Mouse (Mus musculus) stomach, embryonic 15.5 days (tissue): Measurements from ENCODE around the gene Aunip. TPM values are rescaled to one million over a fixed set of nuclear protein-coding genes. Genes with fewer than 3 reads are reported as not detected.

ENCODE experiments used
- ATAC-seq: fragments of 200-750 bp; cut with Nextera tagmentation; 2 replicates; pipeline ENCODE4 v1.8.0; 2017; ENCODE audit warnings: low read depth, moderate number of reproducible peaks, moderate TSS enrichment; ENCODE audit not compliant: insufficient read depth, low FRiP score
- H3K27ac ChIP-seq: fragments of 300-500 bp; sonication (generic); 2 replicates; pipeline ENCODE4 v1.5.1; 2015; ENCODE audit warnings: mild to moderate bottlenecking, inconsistent platforms
- H3K27me3 ChIP-seq: fragments of 300-500 bp; sonication (generic); replicated peaks from 2 replicates; pipeline ENCODE4 v1.6.1; 2015; ENCODE audit warnings: inconsistent platforms
- H3K36me3 ChIP-seq: fragments of 300-500 bp; sonication (generic); 2 replicates; pipeline ENCODE4 v1.6.1; 2015; ENCODE audit warnings: inconsistent platforms
- H3K4me1 ChIP-seq: fragments of 300-500 bp; sonication (generic); 2 replicates; pipeline ENCODE4 v1.6.1; 2015; ENCODE audit warnings: inconsistent platforms
- H3K4me2 ChIP-seq: fragments of 300-500 bp; sonication (generic); 2 replicates; pipeline ENCODE4 v1.6.1; 2015; ENCODE audit warnings: mild to moderate bottlenecking, inconsistent platforms
- H3K4me3 ChIP-seq: fragments of 300-500 bp; sonication (generic); replicated peaks from 2 replicates; pipeline ENCODE4 v1.5.1; 2015; ENCODE audit warnings: inconsistent platforms
- H3K9ac ChIP-seq: fragments of 300-500 bp; sonication (generic); 2 replicates; pipeline ENCODE4 v1.6.1; 2015; ENCODE audit warnings: inconsistent platforms
- H3K9me3 ChIP-seq: fragments of 300-500 bp; sonication (generic); 2 replicates; pipeline ENCODE4 v1.6.1; 2016; ENCODE audit warnings: inconsistent platforms
- WGBS: fragments of 180-500 bp; shearing (Covaris S2); methylation state at CpG from one replicate; pipeline ENCODE4 v1.1.7; 2015; 5-methylcytosine and 5-hydroxymethylcytosine counted together
- polyA plus RNA-seq: library from polyadenylated mRNA; unstranded; fragments of >200 nt; fragmentation: Nextera tagmentation; extraction: Ambion mirVana; gene quantifications from 2 replicates; pipeline ENCODE4 v1.2.1, GENCODE M21; 2015

Gene Aunip
- polyA plus RNA-seq, 1 experiment from 2014 or later = 12.7 TPM

DNA sequence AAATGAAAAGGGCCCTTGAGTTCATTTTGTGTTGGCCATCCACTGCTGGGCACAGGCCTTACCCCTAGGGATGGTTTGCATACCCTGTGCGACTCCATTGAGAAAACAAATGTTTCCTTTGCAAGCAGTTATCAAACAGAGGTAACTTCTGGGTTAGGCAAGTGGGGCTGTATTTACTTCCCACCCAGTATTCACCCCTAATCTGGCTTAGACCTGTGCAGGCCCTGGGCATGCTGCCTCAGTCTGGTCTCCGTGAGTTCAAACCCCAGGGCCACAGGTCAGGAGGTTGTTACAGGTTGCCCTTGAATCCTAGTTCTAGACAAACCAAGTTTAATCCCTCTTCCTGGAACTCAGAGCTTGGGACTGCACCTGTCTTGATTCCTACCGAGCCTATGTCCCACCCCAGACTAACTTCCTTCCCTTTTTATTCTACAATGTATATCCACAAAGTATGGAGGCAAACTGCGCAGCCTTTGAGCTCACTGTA is 5.5 kb upstream of the Aunip start:
- Histone ChIP-seq H3K4me3 (no peak overlapping the region), H3K4me1 (no peaks in the 10 kb centered on the region), H3K36me3 (no peaks in the 10 kb centered on the region), H3K27me3 (no peaks in the 10 kb centered on the region), H3K27ac (no peak overlapping the region), H3K9me3 (no peaks in the 10 kb centered on the region), H3K4me2 (no peak overlapping the region), H3K9ac (no peak overlapping the region)
- ATAC-seq = no peak
- 78% methylated on average over 4 of the region's 4 CpGs for WGBS

DNA sequence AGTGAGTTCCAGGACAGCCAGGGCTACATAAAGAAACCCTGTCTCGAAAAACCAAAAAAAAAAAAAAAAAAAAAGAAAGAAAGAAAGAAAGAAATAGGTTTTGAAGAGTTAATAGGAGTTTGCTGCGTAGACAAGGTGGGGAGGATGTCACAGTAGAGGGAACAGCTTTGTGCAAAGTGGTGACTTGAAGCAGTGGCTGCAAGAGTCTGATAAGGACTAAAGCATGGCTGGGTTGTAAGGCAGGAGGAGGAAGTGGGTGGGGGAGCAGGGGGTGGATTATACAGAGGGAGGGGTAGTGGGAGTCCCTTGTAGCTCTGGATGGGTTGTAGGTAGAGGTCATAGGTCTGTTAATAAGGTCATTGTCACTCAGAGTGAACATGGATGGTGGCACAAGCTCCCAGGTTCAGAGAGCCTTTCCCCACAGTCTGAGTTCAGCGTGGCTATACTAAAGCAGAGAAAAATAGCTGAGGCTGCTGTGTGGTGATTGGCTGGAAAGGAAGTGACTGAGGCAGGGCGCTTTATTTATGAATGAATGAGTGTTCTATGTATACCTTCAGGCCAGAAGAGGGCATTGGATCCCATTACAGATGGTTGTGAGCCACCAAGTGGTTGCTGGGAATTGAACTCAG is 4.7 kb upstream of the Aunip start:
- H3K36me3 ChIP-seq = no peaks in the 10 kb centered on the region
- H3K9me3 ChIP-seq = no peaks in the 10 kb centered on the region
- no peaks in the 10 kb centered on the region for H3K4me1 ChIP-seq
- no peak overlapping the region for H3K9ac ChIP-seq
- H3K27me3 ChIP-seq = no peaks in the 10 kb centered on the region
- 68% methylated on average over 3 of the region's 4 CpGs for WGBS
- no peak overlapping the region for H3K4me3 ChIP-seq
- no peak overlapping the region for H3K4me2 ChIP-seq
- ATAC-seq = peak; percentile 32; the same call in 1 of the 2 replicates
- no peak overlapping the region for H3K27ac ChIP-seq

DNA sequence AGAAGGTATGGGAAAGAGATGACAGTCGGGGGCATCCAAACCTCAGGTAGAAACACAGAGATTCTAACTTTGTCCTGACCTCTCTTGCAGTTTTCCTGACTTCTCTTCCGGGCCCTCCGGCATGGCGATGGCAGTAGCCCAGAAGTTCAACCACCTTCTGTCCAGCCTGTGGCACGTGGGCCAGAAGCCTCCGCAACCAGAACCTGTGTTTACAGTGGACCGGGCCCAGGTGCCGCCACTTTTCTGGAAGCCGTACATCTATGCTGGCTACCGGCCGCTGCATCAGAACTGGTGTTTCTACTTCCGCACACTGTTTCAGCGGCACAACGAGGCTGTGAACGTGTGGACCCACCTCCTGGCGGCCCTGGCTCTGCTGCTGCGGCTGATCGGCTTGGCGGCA is 4.1 kb upstream of the Aunip start:
- H3K4me3 ChIP-seq = no peak overlapping the region
- whole genome bisulfite sequencing = 86% methylated on average over 19 of the region's 19 CpGs
- H3K36me3 ChIP-seq = no peaks in the 10 kb centered on the region
- no peak overlapping the region for H3K9ac ChIP-seq
- no peak for ATAC-seq
- no peaks in the 10 kb centered on the region for H3K9me3 ChIP-seq
- no peak overlapping the region for H3K4me2 ChIP-seq
- no peaks in the 10 kb centered on the region for H3K27me3 ChIP-seq
- no peaks in the 10 kb centered on the region for H3K4me1 ChIP-seq
- H3K27ac ChIP-seq = no peak overlapping the region

DNA sequence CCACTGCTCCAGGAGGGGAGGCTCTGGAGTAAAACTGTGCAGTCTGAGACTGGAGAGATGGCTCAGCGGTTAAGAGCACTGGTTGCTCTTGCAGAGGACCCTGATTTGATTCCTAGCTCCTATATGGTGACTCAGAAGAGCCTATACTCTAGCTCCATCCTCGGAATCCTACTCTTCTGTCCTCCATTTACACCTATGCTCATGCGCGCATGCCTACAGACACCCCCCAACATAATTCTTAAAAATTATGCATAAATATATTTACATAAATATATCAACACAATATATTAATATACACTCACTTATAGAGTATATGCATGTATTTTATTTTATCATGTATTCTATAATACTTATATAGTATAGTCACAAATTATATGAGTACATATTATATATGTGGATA is 403 bp upstream of the Aunip start:
- Histone ChIP-seq H3K27ac (no peak overlapping the region), H3K27me3 (no peaks in the 10 kb centered on the region), H3K4me1 (peaks cover 15% of the 10 kb centered on the region), H3K9ac (no peak overlapping the region), H3K4me2 (peak overlapping the region; percentile 97), H3K4me3 (no peak overlapping the region), H3K36me3 (no peaks in the 10 kb centered on the region), H3K9me3 (no peaks in the 10 kb centered on the region)
- ATAC-seq = no peak
- WGBS = 82% methylated on average over 4 of the region's 4 CpGs

DNA sequence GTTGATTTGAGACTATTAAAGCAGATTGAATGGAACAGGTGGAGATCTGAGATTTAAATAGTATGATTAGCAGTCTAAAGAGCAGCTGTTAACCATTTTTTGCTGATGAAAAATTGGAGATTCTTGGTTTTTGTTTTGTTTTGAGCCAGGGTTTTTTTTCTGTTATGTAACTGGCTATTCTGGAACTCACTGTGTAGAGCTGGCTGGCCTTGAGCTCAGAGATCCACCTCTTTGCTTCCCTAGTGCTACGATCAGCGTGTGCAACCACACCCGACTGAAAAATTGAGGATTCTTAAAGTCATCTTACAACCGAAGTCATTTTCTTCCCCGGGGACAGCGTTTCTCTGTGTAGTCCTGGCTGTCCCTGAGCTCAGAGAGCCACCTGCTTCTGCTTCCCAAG is 931 bp downstream of the Aunip start:
- Histone ChIP-seq H3K4me3 (peak overlapping the region; percentile 68), H3K4me2 (peak overlapping the region; percentile 97), H3K9me3 (no peaks in the 10 kb centered on the region), H3K36me3 (no peaks in the 10 kb centered on the region), H3K9ac (no peak overlapping the region), H3K27ac (no peak overlapping the region), H3K4me1 (peaks cover 15% of the 10 kb centered on the region), H3K27me3 (no peaks in the 10 kb centered on the region)
- ATAC-seq = no peak
- WGBS = 64% methylated on average over 6 of the region's 6 CpGs

DNA sequence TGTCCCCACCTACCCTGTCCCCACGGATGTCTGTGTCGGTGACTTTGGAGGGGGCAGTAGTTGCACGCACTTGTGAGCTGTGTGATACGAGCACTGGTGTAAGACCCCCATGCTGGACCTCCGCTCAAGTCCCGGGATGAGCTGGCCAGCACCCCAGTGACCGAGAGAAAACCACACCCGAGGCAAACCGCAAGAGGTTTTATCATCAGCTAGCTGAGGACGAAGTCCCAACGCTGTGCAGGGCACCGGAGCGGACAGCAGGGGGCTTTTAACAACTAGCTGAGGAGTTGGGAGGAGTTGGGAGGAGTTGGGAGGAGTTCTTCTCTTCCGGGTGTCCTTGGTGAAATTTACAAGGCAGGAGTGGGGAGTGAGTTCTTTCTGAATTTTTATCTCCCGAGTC is 2.0 kb downstream of the Aunip start:
- H3K4me2 ChIP-seq = peak overlapping the region; percentile 53
- H3K4me3 ChIP-seq = peak overlapping the region; percentile 20; the same call in 1 of the 2 replicates
- H3K9me3 ChIP-seq = no peaks in the 10 kb centered on the region
- H3K27me3 ChIP-seq = no peaks in the 10 kb centered on the region
- no peaks in the 10 kb centered on the region for H3K36me3 ChIP-seq
- no peak for ATAC-seq
- peaks cover 22% of the 10 kb centered on the region for H3K4me1 ChIP-seq
- H3K27ac ChIP-seq = no peak overlapping the region
- 13% methylated on average over 15 of the region's 15 CpGs for WGBS
- H3K9ac ChIP-seq = no peak overlapping the region

DNA sequence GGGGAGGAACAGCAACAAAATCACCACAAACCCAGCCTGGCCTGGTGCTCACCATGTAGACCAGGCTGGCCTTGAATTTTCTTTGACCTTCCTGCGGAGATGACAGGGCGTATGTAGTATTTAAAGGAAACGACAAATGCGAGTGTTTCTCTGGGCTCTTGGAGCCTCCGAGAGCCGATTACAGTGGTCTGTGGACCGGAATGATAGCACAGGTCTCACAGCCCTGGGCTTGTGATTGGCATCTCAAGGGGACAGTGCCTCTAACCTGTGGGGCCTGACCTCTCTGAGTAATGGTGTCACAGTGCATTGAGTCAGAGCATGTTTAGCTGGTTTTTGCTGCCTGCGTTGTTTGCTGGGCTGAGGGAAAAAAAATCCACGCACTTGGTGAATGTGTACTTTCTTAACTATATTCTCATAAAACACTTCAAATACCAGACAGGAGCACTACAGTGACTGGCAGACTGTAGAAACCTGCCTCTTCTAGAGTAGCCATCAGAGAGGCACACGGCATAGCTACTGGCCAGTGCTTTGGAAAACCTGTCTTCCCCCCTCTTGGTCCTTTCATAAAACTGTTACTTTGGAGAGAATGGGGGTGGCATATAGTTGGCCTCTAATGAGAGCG is 3.6 kb downstream of the Aunip start:
- WGBS = 85% methylated on average over 11 of the region's 11 CpGs
- 0 out of 2 replicates have a peak overlapping the region, but pooled peaks have one; percentile 1 for H3K9ac ChIP-seq
- peak overlapping the region; percentile 26; the same call in 1 of the 2 replicates for H3K27ac ChIP-seq
- H3K4me3 ChIP-seq = no peak overlapping the region
- H3K27me3 ChIP-seq = no peaks in the 10 kb centered on the region
- ATAC-seq = no peak
- peaks cover 22% of the 10 kb centered on the region for H3K4me1 ChIP-seq
- H3K4me2 ChIP-seq = no peak overlapping the region
- H3K36me3 ChIP-seq = no peaks in the 10 kb centered on the region
- no peaks in the 10 kb centered on the region for H3K9me3 ChIP-seq

DNA sequence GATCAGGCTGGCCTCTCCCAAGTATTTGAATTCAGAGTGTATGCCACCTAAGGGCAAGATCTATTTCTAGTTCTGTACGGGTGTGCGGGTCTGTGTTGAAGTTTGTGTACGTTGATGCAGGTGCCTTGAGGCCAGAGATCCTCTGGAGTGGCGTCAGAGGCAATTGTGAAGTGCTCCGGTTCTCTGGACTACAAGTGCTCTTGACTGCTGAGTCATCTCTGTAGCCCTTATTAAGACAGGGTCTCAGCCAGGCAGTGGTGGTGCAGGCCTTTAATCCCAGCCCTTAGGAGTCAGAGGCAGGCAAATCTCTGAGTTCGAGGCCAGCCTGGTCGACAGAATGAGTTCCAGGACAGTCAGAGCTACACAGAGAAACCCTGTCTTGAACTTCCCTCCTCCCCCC is 4.8 kb downstream of the Aunip start:
- H3K9me3 ChIP-seq = no peaks in the 10 kb centered on the region
- H3K9ac ChIP-seq = no peak overlapping the region
- no peak overlapping the region for H3K4me2 ChIP-seq
- WGBS = 72% methylated on average over 7 of the region's 7 CpGs
- H3K27ac ChIP-seq = no peak overlapping the region
- peaks cover 22% of the 10 kb centered on the region for H3K4me1 ChIP-seq
- no peak overlapping the region for H3K4me3 ChIP-seq
- no peak for ATAC-seq
- no peaks in the 10 kb centered on the region for H3K27me3 ChIP-seq
- no peaks in the 10 kb centered on the region for H3K36me3 ChIP-seq

DNA sequence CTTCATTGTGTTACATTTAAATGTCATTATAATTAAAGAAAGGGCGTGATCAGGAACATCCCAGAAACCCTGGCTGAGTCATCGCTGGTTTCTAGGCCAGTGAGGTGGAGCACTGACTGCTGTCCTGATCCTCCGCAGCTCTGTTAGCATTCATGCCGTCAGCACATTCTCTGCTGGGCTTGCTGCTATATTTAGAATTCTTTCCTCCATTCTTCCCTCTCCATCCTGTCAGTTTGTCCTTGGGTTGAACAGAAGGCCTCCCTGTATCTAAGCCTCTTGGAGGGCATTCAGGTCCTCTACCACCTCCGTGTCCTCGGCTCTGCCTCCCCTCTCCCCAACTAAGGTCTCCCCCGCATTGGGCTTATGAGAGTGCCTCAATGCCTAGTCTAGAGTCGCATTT is 6.2 kb downstream of the Aunip start:
- no peak for ATAC-seq
- WGBS = 60% methylated on average over 8 of the region's 8 CpGs
- Histone ChIP-seq H3K27ac (peak overlapping the region; percentile 75), H3K27me3 (no peaks in the 10 kb centered on the region), H3K36me3 (no peaks in the 10 kb centered on the region), H3K9ac (no peak overlapping the region), H3K4me3 (no peak overlapping the region), H3K4me1 (peaks cover 22% of the 10 kb centered on the region), H3K4me2 (no peak overlapping the region), H3K9me3 (no peaks in the 10 kb centered on the region)

DNA sequence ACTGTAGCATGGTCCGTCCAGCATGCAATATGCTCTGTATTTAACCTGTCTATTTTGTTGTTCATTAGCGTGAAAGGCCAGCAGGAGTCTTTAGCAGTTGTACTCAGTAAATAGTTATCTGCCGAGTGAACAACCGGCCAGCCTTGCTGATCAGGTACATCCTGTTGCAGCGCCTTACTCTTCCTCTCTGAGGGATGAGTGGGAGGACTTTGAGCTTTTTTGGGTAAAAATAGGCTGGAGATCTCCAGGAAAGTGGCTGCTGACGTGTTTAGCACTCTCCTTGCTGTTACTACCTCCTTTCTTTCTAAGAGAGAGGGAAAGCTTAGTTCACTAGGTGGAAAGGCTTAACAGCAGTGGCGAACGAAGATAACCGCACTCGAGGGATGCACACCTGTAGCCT is 6.9 kb downstream of the Aunip start:
- H3K9me3 ChIP-seq = no peaks in the 10 kb centered on the region
- ATAC-seq = no peak
- H3K36me3 ChIP-seq = no peaks in the 10 kb centered on the region
- H3K4me3 ChIP-seq = no peak overlapping the region
- H3K27ac ChIP-seq = no peak overlapping the region; the same call in 1 of the 2 replicates
- H3K4me1 ChIP-seq = peaks cover 19% of the 10 kb centered on the region
- 82% methylated on average over 10 of the region's 10 CpGs for WGBS
- H3K27me3 ChIP-seq = no peaks in the 10 kb centered on the region
- H3K4me2 ChIP-seq = no peak overlapping the region
- no peak overlapping the region for H3K9ac ChIP-seq

DNA sequence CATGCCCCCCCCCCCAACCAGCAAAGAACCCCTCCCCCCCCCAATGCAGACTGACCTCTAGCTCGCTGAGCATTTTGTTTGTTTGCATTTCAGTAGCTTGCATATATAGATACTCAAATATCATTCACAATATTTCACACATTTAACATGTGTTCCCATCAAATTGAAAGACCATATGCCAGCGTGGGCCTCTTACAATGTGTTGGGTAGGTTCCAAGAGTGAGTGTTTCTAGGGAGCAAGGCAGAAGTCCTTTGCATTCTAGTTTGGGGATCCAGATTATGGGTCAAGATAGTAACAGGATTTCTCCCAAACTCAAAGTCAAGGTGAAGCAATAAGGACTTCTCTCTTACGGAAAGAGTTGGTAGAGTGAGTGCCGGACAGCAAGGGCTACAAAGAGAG is 7.7 kb downstream of the Aunip start:
- peaks cover 14% of the 10 kb centered on the region for H3K4me1 ChIP-seq
- no peak overlapping the region for H3K27ac ChIP-seq
- 92% methylated on average over 4 of the region's 4 CpGs for WGBS
- no peak overlapping the region for H3K4me3 ChIP-seq
- no peaks in the 10 kb centered on the region for H3K9me3 ChIP-seq
- H3K9ac ChIP-seq = no peak overlapping the region
- H3K27me3 ChIP-seq = no peaks in the 10 kb centered on the region
- H3K4me2 ChIP-seq = no peak overlapping the region
- peaks cover 7% of the 10 kb centered on the region; the same call in 1 of the 2 replicates for H3K36me3 ChIP-seq
- no peak for ATAC-seq

DNA sequence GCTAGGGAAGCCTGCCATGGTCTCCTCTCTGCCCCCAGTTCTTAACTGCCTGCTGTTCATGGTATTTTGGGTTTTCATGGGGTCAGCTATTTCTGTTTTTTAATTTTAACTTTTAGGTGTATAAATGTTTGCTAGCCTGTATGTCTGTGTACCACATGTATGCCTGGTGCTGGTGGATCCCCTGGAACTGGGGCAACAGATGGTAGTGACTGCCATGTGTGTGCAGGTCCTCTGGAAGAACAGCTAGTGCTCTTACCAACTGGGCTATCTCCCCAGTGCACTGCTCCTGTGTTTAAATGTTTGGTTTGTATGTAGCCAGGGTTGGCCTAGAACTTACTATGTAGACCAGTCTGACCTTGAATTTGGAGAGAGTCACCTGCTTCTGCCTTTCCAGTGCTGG is 8.5 kb downstream of the Aunip start:
- no peaks in the 10 kb centered on the region for H3K27me3 ChIP-seq
- H3K4me3 ChIP-seq = no peak overlapping the region
- H3K27ac ChIP-seq = no peak overlapping the region
- H3K9me3 ChIP-seq = no peaks in the 10 kb centered on the region
- ATAC-seq = no peak
- no peak overlapping the region for H3K4me2 ChIP-seq
- H3K36me3 ChIP-seq = peaks cover 12% of the 10 kb centered on the region; the same call in 1 of the 2 replicates
- H3K9ac ChIP-seq = no peak overlapping the region
- H3K4me1 ChIP-seq = peaks cover 11% of the 10 kb centered on the region
